Mouse (Mus musculus) brain, embryonic 14.5 days (tissue): ENCODE measurements at regions not wholly inside any gene's neighbourhood (a gene's known extent, or its start where the extent isn't known, plus 50 kb on each side); places are given as distances from the start of the nearest gene placed in this dataset.

Experiments
- CTCF ChIP-seq: fragments of 200-500 bp; IDR thresholded peaks from 2 replicates; pipeline ENCODE4 v1.5.1; 2012; ENCODE audit warnings: inconsistent platforms, mild to moderate bottlenecking, moderate library complexity, borderline replicate concordance; ENCODE audit not compliant: insufficient read depth, insufficient read length; ENCODE audit errors: extremely low read depth
- POLR2A ChIP-seq: fragments of 200-500 bp; IDR thresholded peaks from 2 replicates; pipeline ENCODE4 v1.6.1; 2012; ENCODE audit warnings: mild to moderate bottlenecking, inconsistent platforms, borderline replicate concordance; ENCODE audit not compliant: poor library complexity, insufficient read depth, insufficient read length, severe bottlenecking; ENCODE audit errors: extremely low read depth

GRCm38 (mm10) chr1:90676192-90677006 is 73.6 kb downstream of the Cops8 start:
- TF ChIP-seq CTCF, result no peak
- TF ChIP-seq POLR2A, result no peak
